Mouse (Mus musculus): ENCODE data around the gene A3galt2.

A3galt2 gene

DNA sequence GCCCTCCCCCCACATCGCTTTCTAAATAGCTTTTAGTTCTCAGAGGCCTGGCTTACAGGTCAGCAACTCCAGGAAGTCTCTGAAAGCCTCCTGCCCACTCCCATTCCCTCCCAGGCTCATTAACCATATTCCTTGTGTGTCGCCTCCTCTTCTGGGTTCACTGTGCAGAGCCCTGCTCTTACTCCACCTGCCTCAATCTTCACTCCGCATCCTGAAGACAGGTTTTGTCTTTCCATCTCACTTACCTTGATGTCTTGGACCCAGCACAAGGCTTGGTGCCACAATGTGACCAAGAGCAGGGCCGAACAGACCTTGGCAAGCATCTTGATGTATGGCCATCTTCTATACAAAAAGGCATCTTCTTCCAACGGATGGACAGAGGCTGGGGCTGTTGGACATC, 4.0 kb downstream of the A3galt2 start:
- DNase-seq, result no peak

DNA sequence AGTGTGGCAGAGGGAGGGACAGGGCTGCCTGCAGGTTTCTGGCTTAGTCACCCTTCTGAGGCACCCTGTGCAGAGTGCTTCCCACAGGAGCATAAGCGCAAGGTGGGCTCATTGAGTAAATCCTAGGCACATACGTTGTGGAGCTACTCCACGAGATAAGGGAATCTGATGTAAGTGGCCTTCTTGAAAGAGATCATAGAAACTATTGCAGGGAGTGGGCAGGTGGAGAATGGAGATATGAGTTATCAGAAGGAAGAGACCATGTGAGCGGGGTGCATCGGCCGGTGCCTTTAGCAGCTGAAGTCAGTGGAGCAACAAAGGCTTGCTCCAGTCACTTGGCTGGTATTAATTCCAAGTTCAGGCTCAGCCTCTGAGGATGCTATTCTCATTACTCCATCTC, 4.9 kb downstream of the A3galt2 start:
- DNase-seq, result no peak

DNA sequence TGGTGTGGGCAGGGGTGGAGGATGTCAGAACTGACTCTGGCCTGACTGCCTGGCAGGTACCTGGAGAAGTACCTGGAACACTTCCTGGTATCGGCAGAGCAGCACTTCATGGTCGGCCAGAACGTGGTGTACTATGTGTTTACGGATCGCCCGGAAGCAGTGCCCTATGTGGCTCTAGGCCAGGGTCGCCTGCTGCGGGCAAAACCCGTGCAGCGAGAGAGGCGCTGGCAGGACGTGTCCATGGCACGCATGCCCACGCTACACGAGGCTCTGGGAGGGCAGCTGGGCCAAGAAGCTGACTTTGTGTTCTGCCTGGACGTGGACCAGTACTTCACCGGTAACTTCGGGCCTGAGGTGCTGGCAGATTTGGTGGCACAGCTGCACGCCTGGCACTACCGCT, 11.8 kb downstream of the A3galt2 start:
- DNase-seq, result no peak

DNA sequence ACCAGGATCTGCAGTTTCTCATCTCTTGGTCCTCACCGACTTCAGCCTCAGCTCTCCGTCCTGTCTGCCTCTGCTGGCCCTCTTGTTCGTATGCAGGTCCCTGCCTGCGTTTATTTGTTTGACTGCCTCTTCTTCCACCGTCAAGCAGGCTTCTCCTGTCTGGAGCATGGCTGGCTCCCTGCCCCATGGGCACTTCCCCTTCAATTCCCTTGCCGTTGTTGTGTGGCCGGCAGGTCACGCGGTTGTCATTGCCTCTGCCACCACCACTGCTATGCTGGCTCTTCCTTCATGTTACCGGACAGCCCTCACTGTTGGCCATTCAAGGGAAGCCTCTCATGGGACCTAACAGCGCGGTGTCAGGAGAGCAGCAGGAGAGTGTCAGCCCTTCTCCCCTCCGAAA, 13.0 kb downstream of the A3galt2 start:
- no peak for DNase-seq

DNA sequence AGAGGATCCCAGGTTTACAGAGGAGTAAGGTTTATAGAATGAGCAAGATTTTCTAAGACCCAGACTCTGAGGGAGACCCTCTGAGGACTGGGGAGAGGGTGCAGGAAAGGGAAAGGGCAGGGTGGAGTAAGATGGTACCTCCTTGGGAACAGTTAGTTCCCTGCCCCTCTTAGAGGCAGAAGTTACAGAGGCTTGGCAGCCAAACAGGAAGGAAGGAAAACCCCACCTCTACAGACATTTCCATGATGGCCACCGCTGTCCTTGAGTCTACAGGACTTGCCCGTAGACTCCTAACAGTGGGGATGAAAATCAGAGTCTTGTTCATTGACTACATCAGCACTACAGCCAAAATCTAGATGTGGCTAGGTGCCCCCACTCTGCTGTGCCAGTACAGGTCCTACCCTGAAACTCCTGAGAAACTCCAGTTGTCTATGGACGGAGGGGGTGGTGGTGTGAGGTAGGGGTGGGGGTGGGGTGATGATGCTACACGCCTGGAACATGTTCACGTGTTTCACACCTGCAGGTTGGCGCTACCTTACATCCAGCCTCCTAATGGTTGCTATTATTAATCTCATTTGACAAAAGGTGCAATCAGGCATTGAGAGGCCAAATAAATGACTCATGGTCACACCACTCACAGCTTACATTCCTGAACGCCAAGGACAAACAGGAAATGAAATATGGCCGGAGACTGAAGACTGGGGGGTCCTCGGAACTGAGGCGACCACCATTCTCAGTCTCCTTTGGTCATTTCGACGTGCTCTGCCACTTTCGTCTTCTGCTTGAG, 14.6 kb downstream of the A3galt2 start:
- no peak for DNase-seq

DNA sequence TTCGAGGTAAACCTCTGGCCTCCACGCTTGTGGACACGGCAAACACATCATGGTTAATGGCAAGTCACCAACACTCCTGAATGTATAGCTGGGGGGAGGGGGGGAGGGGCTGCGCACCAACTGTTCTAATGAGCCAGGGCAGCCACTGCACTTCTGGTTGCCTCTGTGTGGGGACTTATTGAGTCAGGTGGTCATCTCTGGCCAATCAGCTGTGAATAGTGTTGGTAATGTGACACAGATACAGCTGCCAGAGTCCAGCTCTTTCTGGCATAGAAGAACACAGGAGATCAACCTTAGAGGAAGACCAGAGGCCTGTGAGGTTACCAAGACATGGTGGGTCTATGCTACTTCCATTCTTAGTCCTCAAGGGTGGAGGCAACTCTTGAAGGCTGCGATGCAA, 15.5 kb downstream of the A3galt2 start:
- DNase-seq, result no peak

DNA sequence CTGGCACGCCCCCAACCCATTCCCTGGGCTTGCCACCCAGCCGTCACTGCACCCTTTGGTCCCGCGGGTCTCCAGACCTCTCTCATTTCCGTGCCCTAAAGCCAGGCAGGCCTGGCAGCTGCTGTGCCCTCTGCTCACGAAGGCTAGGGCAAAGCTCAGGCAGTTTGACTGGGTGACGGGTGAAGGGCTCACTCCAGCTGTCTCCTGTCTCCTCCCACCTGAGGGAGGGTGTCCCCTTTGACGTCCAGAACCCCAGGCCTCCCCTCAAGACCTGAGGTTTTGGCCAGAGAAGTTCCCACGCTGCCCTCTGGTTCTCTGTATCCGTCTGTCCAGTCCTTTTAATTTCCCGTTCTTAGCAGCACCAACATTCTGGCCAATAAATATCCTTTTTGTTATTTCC, 18.7 kb downstream of the A3galt2 start:
- no peak for DNase-seq

DNA sequence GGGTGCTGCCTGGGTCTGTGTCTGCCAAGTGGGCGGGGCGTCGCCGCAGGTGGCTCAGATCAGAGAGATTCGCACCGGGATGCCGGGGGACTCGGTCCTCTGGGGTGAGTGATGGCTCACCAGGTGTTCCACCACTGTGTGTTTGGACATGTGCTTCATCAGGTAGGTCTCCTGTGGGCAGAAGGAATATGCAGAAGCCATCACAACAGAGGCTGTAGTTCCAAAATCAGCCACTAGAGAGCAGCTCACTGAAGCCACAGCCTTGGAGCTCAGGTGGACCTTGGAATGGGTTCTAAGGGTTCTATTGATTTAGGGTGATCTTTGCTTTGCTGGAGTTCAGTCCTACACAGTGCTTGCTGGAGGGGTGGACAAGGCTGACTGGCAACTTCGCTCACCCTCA, 19.3 kb downstream of the A3galt2 start:
- peak; percentile 74 for DNase-seq

DNA sequence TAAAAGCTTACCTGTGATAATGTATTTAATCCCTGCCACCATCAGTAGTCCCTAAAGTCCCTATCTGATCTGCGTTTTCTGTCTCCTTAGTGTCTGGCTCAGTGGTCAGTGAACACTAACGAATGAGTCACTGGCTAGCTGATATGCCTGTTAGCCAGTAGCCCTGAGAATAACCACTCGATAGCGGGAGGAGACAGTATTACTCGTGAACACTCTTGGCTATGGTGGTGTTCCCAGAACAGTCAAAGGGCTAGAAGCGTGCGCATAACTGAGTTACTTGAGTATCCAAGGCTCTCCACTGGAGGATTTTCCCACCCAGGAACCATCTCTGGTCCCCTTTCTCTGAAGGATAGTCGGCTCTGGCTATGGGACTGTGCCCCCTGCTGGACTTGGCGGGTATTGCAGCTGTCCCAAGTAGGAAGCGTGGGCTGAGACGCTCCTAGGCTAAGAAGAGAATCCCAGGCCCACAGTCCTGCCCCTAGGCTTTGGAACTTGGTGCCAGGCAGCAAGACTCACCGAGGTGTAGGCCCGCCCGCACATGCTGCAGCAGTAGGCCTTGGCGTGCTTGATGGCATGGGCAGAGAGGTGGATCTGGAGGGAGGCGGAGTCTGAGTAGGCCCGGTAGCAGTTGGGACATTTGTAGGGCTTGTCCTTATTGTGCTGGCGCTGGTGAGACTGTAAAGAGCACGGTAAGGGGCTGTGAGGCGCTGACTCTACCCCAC, 21.6 kb downstream of the A3galt2 start:
- peak; percentile 87 for DNase-seq

DNA sequence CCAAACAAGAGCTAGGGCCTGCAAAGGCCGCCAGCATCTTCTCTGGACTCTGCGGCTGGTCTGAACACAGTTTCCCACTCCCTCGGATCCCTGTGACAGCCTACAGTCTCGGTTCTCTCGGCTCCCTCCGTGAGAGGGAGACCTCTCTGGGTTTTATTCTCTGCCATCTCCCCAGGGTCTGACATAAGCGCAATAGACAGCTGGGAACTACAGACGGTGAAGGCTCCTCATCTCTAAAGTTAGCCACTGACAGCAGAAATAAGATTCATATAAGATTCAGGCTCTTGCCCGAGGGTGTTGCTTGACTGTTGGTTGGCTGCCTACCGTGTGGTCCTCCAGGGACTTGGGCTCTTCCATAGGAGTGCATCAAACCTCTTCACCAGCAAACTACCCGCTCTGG, 22.4 kb downstream of the A3galt2 start:
- no peak for DNase-seq

DNA sequence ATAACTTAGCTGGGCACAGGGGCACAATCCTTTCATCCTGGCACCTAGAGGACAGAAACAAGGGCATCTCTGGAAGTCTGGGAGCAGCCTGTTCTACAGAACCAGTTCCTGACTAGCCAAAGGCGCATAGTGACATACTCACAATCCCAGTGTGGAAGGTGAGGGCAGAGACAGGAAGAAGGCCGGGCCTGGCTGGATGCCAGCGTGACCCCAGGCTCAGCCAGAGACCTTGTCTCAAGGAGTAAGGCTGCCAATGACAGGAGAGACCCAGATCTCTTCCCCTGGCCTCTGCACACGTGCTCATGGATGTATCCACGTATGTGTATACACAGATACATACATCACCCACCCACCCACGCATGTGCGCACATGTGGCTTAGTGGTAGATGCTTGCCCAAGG, 26.9 kb downstream of the A3galt2 start:
- no peak for DNase-seq

DNA sequence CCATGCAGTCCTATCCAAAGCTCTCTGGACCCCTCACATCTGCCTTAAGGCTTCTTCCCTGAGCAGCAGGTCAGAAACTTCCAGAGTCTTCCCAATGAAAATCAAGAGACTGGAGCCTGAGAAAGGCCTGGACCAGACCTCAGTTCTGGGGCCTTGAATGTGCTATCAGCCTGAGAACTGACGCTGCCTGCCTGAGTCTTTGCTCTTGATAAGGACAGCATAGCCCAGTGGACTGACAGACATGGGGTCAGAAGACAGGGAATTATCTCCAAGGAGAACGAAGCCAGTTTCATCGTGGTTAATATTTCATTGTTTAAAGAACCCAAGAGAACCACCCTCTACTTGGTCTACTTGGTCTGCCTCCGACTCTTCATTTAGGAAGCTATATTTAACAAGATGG, 27.5 kb downstream of the A3galt2 start:
- no peak for DNase-seq

DNA sequence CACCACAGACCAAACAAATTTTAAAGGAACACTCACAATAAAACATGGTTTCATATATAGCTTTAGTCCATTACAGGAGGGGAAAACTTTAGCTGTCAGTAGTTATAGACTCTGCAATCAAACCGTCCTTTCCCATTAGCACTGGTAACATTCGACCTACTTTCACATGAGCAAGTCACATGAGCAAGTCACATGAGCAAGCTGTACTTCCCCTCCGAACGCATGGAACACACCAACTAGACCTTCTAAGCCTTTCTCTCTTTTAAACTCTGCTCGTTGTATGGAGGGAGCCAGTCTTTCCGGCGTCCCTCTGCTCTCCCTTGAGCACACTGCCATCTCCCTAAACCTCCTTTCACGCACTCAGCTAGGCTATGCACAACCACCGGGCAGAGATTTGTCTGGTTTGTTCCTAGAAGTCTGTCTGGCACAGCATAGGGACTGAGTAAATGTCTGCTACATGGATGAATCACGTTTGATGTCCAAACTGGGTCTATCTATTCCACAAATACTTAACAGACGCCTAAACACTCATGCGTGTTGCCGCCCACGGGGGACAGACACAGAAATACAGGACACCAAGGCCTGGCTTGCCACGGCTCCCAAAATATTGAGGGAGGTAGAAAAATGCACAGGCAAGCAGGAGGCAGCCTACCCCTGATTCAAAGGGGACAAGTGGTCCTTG, 29.9 kb downstream of the A3galt2 start:
- no peak for DNase-seq

DNA sequence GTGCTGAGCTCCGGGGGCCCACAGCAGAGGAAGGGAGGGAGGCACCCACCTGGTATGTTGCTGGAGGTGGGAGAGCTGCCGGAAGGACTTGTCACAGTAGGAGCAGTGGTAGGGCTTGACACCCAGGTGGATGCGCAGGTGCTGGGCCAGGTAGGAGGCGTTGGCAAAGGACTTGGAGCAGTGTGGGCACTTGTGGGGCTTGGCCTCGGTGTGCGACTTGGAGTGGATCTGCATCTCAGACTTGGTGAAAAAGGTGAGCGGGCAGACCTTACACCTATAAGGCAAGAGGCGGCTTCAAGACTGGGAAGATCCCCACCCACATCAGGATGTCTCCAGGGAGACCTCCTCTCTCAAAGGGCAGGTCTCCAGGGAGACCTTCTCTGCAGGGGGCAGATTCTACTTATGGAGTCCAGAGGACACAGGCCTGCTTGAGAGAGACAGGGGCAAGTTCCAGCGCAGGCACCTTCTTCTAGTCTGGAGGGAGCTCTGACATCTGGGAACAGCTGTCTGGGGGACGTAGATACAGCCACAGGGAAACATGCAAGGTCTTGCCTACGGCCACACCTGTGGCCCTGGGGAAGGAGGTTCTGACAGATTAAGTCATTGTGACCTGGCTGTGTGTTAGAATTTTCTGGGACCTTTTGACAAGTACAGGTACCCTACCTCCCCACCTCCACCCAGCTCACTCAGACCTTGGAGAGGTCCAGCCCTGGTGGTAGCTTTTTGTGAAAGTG, 30.9 kb downstream of the A3galt2 start:
- no peak for DNase-seq

DNA sequence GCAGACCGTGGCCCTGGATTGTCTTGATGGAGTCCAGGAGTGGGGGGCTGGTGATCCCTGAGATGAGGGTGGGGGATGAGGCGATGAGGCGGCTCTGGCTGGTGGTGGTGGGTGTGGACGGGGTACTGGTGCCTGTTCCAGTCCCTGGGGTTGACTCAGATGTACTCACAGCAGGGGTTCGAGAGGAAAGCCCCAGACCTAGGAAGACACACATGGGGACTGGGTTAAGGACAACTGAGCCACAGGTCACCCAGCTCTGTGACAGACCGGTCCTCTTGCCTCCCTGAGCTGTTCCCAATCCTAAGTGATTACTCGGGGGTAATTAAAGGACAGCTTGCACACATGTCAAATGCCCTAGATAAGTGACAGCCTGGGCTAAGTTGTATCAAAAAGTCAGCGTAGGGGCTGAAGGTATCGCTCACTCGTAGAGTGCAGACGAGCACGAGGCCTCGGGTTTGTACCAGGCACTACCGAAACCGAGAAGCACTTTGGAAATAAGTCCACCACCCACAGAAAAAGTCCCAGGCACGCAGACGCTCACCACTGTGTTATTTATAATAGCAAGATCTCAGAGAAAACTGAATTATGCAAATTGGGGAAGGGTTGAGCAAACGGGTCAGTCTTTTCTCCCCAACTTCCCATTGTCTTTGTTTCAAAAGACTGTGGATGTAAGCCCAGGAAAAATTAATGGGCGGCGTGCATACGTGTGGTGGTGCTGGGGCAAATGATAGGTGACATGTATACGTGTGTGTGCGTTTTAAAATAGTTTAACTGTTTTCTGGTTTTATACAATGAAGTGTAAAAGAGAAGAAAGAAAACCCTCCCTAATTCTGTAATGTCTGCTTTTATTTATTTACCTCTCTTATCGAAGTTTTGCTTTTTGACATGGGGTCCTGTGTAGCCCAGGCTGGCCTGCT, 32.1 kb downstream of the A3galt2 start:
- DNase-seq, result no peak

DNA sequence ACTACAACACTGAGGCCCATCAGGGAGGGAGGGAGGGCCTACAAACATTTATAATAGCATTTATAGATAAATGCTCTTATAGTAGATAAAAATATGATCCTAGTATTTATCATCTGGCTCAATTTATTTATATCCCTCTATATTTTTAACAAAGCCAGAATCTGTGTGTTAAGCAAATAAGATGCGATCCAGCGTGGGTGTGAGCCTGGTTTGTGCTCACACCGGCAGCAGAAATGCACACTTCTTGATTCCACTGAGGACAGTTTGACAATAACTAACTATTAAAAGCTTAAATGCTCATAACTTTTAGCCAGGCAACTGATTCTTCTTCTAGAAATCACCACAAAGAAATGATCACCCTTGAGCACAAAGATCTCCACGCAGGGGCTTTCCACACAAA, 32.9 kb downstream of the A3galt2 start:
- DNase-seq, result no peak

DNA sequence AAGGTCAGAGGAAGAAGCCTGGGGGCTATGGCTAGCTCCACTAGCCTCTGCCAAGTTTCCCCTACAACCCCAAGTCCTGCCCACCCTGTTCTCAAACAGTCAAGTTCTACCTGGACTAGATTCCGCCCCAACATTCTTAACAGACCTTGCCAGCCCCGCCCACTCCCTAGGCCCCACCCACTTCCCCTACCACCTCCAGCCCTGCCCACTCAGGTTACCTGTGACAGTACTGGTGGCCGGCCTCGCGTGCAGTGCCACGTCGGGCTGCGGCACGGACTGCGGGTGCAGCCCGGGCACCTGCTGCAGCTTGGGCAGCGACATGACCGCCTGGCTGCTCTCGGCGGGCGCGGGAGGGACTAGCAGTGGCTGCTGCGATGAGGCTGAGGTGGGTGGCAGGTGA, 34.5 kb downstream of the A3galt2 start:
- DNase-seq, result peak; percentile 51

DNA sequence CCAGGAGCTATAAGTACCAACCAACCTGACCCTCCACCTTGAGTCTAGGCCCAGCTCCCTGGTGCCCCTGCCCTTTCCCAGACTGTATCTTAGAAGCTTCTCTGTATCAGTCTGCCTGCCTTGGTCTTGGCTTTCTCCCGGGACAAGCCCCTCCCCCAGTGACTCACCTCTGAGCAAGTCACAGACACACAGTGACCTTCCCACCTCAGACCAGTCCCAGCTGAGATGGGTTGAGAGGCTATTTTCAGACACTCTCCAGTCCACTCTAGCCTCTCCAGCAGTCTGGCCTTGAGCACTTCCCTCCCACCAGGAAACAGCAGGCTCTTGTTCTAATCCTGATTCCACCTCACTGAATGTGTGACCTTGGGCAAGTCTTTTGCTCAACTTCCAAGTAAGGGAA, 38.5 kb downstream of the A3galt2 start:
- DNase-seq, result no peak

DNA sequence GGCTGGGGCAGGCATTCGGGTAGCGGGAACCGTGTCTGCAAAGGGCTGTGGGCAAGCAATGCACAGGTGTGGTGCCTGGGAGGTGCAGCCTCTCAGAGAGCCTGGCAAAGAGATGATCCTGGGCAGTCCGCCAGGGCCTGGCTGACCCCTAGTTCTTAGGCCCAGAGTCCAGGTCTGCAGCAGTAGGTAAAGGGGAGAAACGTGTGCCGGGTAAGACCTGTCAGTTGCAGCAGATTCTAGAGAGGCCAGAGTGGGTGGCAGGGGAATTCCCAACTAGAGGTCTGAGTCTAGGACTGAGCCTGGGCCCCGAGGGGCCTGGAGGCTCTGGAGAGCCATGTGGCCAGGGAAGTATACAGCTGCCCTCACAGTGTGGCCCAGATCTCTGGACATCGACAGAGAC, 39.0 kb downstream of the A3galt2 start:
- no peak for DNase-seq

DNA sequence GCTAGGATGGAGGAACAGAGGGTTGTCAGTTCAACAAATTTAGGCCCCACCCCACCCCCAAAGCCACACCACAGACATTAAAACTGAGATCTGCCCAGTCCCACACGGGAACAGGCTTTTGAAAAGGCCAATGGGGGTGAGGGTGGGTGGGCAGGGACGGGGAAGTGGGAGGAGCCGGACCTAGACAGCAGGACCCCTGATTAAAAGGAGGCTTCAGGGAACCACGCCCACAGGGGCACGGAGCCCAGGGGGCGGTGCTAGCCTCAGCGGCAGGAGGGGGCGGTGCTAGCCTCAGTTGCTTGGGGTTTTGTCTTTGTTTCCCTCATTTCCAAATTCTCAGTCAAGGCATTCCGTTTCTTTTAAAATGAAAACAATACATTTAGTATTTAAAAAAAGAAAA, 40.4 kb downstream of the A3galt2 start:
- DNase-seq, result peak; percentile 33

DNA sequence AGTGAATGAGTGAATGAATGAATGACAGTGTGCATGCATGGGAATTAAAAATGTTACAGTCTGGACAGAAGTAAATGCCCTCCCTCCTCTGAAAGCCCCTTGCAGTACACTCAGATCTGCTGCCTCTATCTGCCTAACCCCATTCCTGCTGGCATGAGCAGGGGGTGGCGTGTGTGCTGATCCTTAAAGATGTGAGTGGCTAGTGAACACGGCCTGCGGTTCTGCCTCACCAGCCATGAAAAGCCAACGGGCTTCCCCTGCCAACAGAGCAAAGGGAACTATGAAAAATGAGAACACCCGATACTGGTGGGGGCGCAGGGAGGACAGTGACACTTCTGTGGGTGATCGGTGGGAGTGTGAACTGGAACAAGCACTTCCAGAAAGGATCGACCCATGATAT, 41.6 kb downstream of the A3galt2 start:
- no peak for DNase-seq

All from lung, postnatal 14 days (tissue).